Mouse (Mus musculus): ENCODE results near the gene Smurf1. TPM values are rescaled to one million over a fixed set of nuclear protein-coding genes. Genes with fewer than 3 reads are reported as not detected.

The Smurf1 gene
- polyA plus RNA-seq, 1 experiment from 2014 or later: 20.2 TPM

DNA sequence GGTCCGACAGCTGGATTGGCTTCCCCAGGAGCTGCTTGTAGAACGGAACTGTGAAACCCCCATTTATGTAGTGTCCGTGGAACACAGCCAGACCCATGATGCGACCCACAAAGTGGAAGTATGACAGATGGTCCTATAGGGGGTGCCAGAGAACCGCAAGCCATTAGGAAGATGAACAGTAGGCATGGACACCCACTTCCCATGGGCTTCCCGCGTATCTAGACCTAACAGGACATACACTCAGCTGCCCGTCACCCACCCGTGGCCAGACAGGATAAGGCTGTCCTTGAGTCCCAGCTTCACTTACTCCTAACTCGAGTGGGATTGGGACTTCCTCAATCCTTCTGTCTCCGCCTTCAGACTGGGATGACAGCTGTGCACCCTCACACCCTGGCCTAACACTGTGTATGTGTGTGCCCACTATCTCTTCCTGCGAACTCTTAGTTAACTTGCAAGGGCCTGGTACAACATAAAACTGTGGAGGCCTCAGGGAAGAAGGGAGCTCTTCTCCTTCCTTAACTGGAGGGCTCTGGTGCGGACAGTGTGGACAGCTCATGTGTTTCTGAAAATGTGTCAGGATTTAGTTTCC lies 80.9 kb downstream of the Smurf1 start:
- H3K4me2 ChIP-seq: no peak overlapping the region
- peaks cover 92% of the 10 kb centered on the region for H3K36me3 ChIP-seq
- H3K4me1 ChIP-seq: no peaks in the 10 kb centered on the region
- H3K9me3 ChIP-seq: no peaks in the 10 kb centered on the region
- H3K27ac ChIP-seq: no peak overlapping the region
- no peak overlapping the region for H3K4me3 ChIP-seq
- peak; percentile 28; the same call in 1 of the 2 replicates for ATAC-seq (ENCODE audit: borderline replicate concordance, extremely low read depth, low FRiP score, low TSS enrichment)
- H3K27me3 ChIP-seq: no peaks in the 10 kb centered on the region
- 67% methylated on average over 13 of the region's 13 CpGs for WGBS
- H3K9ac ChIP-seq: no peak overlapping the region

DNA sequence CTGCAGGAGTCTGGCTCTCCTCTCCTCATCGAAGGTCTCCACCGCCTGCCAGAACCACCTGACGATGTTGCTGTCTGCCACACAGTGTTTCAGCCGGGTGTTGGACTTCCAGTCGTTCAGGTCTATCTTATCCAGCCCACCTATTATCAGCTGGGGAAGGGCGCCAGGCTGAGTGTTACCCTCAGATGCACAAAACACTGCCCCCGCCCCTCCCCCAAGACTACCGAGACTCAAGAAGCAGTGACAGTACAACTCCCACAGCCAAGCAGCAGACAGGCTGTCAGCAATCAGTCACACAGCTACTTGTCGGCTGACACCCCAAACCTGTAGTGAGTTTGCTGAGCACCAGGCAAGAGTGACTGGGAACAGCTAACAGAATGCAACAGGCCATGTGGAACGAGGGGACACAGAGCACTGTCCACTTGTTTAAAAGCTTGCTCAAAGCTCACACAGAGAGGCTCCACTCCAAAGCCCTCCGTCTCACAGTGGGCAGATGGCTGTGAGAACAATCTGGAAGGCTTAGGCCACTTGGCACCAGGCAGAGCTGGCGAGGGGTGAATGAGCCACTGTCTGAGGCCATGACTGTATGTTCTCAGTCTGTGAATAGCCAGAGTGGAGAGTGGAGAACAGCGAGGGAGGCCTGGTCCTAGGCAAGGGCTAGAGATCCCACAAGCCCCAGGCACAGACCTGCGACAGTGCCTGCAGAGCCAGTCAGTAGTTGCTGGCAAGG lies 83.8 kb downstream of the Smurf1 start:
- Histone ChIP-seq H3K4me2 (no peak overlapping the region), H3K36me3 (peaks cover 75% of the 10 kb centered on the region), H3K4me3 (no peak overlapping the region), H3K9ac (no peak overlapping the region), H3K27me3 (no peaks in the 10 kb centered on the region), H3K9me3 (no peaks in the 10 kb centered on the region), H3K4me1 (no peaks in the 10 kb centered on the region), H3K27ac (no peak overlapping the region)
- ATAC-seq (ENCODE audit: borderline replicate concordance, extremely low read depth, low FRiP score, low TSS enrichment): no peak
- 73% methylated on average over 14 of the region's 14 CpGs for WGBS

DNA sequence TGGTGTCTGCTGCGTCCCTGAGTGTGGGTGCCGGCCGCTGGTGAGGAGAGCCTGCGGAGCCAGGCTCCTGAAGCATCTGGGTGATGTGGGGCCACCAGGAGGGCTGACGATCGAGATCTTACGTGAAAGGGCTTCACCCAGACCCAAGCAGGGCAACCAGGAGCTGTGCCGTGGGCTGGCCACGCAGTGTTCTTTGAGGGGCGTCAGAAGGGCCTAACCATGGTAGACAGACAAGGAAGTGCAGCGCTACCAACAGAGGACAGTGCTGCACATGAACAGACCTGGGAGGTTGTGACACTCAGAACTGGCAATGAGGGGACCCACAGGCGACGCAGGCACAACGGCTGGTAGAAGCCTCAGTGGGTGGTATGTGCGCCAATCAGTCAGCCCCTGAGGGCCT lies 88.6 kb downstream of the Smurf1 start:
- no peak overlapping the region for H3K4me2 ChIP-seq
- H3K4me3 ChIP-seq: no peak overlapping the region
- peaks cover 33% of the 10 kb centered on the region for H3K36me3 ChIP-seq
- no peaks in the 10 kb centered on the region for H3K9me3 ChIP-seq
- H3K4me1 ChIP-seq: no peaks in the 10 kb centered on the region
- H3K27me3 ChIP-seq: no peaks in the 10 kb centered on the region
- 89% methylated on average over 15 of the region's 15 CpGs for WGBS
- ATAC-seq (ENCODE audit: borderline replicate concordance, extremely low read depth, low FRiP score, low TSS enrichment): no peak
- no peak overlapping the region for H3K9ac ChIP-seq
- H3K27ac ChIP-seq: no peak overlapping the region

DNA sequence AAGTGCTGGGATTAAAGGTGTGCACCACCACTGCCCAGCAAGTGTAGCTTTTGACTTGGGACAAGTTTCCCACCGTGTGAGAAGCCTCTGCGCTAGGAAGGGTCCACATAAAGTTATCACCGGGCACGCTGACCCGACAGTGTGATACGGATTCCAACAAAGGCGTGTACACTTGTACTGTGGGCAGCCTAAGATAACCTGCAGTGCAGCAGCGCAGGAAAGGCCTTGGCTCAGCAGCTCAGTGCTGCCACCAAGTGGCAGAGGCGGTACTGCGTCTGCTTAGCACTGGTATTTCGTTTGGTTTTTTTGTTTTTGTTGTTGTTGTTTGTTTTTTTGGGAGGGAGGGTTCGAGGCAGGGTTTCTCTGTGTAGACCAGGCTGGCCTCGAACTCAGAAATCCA lies 89.8 kb downstream of the Smurf1 start:
- no peak overlapping the region for H3K4me2 ChIP-seq
- no peak overlapping the region for H3K4me3 ChIP-seq
- H3K27me3 ChIP-seq: no peaks in the 10 kb centered on the region
- H3K27ac ChIP-seq: no peak overlapping the region
- no peaks in the 10 kb centered on the region for H3K9me3 ChIP-seq
- ATAC-seq (ENCODE audit: borderline replicate concordance, extremely low read depth, low FRiP score, low TSS enrichment): no peak
- H3K36me3 ChIP-seq: peaks cover 23% of the 10 kb centered on the region
- no peaks in the 10 kb centered on the region for H3K4me1 ChIP-seq
- H3K9ac ChIP-seq: no peak overlapping the region
- WGBS: 7% methylated on average over 13 of the region's 13 CpGs

DNA sequence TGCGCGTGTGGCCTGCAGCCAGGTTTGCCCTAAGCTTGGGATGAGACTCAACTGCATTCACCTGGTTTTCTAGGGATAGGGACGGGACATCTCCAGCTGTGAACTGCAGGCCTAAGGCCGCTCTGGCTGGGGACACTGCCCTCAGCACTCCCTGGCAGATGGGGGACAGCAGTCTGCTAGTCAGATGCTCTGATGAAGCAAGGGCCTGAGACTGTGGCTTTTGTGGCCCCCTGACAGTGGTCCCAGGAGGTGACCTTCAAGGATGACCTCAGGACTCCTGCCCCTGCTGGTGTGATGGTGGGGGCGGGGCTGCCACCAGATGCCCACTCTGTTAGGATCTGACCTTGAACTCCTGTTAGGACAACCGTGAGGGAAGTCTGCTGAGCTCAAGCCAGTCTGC lies 90.4 kb downstream of the Smurf1 start:
- no peaks in the 10 kb centered on the region for H3K4me1 ChIP-seq
- ATAC-seq (ENCODE audit: borderline replicate concordance, extremely low read depth, low FRiP score, low TSS enrichment): 0 out of 2 replicates have a peak, but pooled peaks have one; percentile 14
- H3K9me3 ChIP-seq: no peaks in the 10 kb centered on the region

DNA sequence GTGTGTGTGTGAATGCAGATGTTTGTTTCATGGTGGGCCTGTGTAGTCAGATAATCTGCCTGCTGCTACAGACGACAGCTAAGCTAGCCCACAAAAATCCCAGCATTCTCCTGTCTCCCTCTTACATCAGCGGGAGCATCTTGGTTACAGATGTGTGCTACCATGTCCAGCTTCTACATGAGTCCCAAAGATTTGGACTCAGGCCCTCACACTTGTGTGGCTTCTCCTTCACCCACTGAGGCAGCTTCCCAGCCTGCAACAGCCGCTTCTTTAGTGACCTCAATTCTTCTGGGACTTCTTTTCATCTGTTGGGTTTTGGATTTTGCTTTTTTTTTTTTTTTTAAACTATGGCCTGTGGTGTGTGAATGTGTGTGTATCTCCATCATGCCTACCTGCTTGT lies 92.8 kb downstream of the Smurf1 start:
- Histone ChIP-seq H3K9me3 (no peaks in the 10 kb centered on the region), H3K4me1 (no peaks in the 10 kb centered on the region), H3K27ac (no peak overlapping the region), H3K4me2 (no peak overlapping the region), H3K27me3 (no peaks in the 10 kb centered on the region), H3K4me3 (no peak overlapping the region), H3K36me3 (peaks cover 2% of the 10 kb centered on the region; the same call in 1 of the 2 replicates), H3K9ac (no peak overlapping the region)
- 85% methylated on average over 3 of the region's 3 CpGs for WGBS
- ATAC-seq (ENCODE audit: borderline replicate concordance, extremely low read depth, low FRiP score, low TSS enrichment): no peak

More for the DNA sequence above, 90.4 kb downstream of the Smurf1 start:
- WGBS: 83% methylated on average over 6 of the region's 6 CpGs
- Histone ChIP-seq H3K36me3 (peaks cover 16% of the 10 kb centered on the region), H3K4me2 (no peak overlapping the region), H3K27ac (no peak overlapping the region), H3K27me3 (no peaks in the 10 kb centered on the region), H3K9ac (no peak overlapping the region), H3K4me3 (no peak overlapping the region)

DNA sequence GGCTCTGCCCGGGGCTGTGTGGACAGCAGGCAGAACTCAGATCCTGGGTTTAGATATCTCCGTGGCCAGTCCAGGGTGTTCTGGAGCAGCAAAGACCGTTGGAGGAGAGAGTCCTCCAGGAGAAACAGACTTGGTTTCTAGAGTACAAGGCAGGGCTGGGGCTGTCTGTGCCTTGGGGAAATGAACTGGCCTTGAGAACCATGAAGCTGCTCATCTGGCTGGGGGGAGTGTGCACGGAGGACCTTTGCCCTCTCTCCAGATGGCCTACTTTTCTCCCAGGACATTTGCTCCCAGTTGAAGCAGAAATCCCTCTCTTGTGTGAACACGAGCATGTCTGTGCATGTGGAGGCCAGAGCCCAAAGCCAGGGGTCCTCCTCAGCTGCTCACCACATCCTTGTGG lies 93.3 kb downstream of the Smurf1 start:
- H3K36me3 ChIP-seq: peaks cover 2% of the 10 kb centered on the region; the same call in 1 of the 2 replicates
- H3K4me3 ChIP-seq: no peak overlapping the region
- 83% methylated on average over 5 of the region's 5 CpGs for WGBS
- H3K9ac ChIP-seq: no peak overlapping the region
- H3K27ac ChIP-seq: no peak overlapping the region
- H3K4me2 ChIP-seq: no peak overlapping the region
- no peaks in the 10 kb centered on the region for H3K9me3 ChIP-seq
- no peaks in the 10 kb centered on the region for H3K27me3 ChIP-seq
- no peaks in the 10 kb centered on the region for H3K4me1 ChIP-seq
- ATAC-seq (ENCODE audit: borderline replicate concordance, extremely low read depth, low FRiP score, low TSS enrichment): no peak

DNA sequence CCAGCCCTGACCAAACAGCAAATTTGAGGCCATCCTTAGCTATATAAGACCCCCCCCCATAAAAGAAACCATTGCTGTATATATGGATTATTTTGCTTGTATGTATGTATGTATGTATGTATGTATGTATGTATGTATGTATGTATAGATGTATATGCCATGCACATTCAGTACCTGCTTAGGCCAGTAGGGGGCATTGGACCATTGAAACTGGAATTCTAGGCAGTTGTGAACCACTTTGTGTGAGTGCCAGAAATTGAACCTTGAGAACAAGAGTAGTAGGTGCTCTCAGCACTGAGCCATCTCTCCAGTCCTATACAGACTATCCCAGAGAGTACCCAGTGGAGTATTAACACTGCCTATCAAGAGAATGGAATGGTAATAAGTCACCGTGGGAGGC lies 93.9 kb downstream of the Smurf1 start:
- H3K4me1 ChIP-seq: no peaks in the 10 kb centered on the region
- WGBS: 91% methylated on average over 1 of the region's 1 CpGs
- no peak overlapping the region for H3K27ac ChIP-seq
- H3K36me3 ChIP-seq: 0 out of 2 replicates have a peak, but pooled peaks cover under 1% of the 10 kb centered on the region
- ATAC-seq (ENCODE audit: borderline replicate concordance, extremely low read depth, low FRiP score, low TSS enrichment): no peak
- no peak overlapping the region for H3K4me2 ChIP-seq
- H3K9ac ChIP-seq: no peak overlapping the region
- H3K9me3 ChIP-seq: no peaks in the 10 kb centered on the region
- H3K4me3 ChIP-seq: no peak overlapping the region
- no peaks in the 10 kb centered on the region for H3K27me3 ChIP-seq

DNA sequence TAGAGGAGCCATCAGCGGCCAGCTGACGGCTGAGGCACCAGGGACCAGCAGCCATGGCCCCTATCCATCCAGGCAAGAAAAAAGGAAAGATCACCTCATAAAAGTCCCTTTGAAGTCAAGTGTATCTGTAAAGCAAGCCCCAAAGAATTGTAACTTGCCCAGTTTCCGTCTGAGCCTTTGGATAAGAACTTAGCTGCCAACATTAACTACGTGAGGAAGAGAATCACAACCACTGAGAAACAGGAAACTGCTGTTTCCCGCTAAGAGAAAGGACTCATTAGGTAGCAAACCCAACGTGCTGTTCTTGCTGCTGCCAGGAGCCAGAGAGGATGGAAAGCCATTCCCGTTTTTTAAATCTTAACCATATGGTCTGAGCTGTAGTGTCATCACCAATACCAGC lies 94.9 kb downstream of the Smurf1 start:
- ATAC-seq (ENCODE audit: borderline replicate concordance, extremely low read depth, low FRiP score, low TSS enrichment): no peak
- Histone ChIP-seq H3K4me2 (no peak overlapping the region), H3K36me3 (no peaks in the 10 kb centered on the region), H3K27me3 (no peaks in the 10 kb centered on the region), H3K9me3 (no peaks in the 10 kb centered on the region), H3K9ac (no peak overlapping the region), H3K27ac (peak overlapping the region; percentile 60), H3K4me3 (no peak overlapping the region), H3K4me1 (no peaks in the 10 kb centered on the region)
- 51% methylated on average over 7 of the region's 7 CpGs for WGBS

DNA sequence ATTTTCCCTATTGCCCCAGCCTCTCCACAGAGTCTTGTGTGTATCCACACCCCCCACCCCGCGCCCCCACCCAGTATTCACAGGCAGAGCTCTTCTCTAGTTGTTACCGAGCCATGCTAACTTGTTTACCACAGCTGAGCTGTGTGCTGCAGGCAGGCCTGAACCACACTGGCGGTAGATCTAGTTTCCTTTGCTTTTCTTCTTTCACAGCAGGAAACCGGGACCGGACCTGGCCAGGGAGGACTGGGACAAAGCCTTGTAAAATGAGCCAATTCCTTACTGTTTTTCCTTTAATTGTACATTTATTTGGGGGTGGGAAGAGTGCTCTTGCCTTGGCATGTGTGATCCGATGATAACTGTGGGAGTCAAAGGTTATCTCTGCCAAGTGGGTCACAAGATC lies 96.2 kb downstream of the Smurf1 start:
- H3K4me1 ChIP-seq: no peaks in the 10 kb centered on the region
- no peaks in the 10 kb centered on the region for H3K36me3 ChIP-seq
- ATAC-seq (ENCODE audit: borderline replicate concordance, extremely low read depth, low FRiP score, low TSS enrichment): no peak
- H3K4me2 ChIP-seq: no peak overlapping the region
- 74% methylated on average over 7 of the region's 7 CpGs for WGBS
- H3K9ac ChIP-seq: no peak overlapping the region
- no peak overlapping the region for H3K4me3 ChIP-seq
- H3K27ac ChIP-seq: 0 out of 2 replicates have a peak overlapping the region, but pooled peaks have one; percentile 60
- no peaks in the 10 kb centered on the region for H3K9me3 ChIP-seq
- no peaks in the 10 kb centered on the region for H3K27me3 ChIP-seq

DNA sequence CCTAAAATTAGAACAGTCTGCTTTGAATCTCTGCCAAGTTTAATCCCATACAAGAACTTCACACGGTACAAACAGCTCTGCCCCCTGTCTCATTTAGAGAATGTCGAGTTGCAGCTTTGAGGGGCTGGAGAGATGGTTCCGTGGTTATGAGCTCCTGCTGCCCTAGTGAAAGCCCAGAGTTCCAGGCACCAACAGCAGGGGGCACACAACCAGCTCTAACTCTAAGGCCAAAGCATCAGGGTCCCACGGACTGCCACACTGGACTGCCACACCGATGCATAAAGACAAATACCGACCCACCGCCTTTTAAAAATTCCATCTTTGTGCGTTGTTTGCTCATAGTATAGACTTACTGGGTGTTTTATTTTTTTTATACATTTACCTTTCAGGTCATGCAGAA lies 98.7 kb downstream of the Smurf1 start:
- Histone ChIP-seq H3K9ac (no peak overlapping the region), H3K4me1 (no peaks in the 10 kb centered on the region), H3K4me2 (no peak overlapping the region), H3K36me3 (no peaks in the 10 kb centered on the region), H3K9me3 (no peaks in the 10 kb centered on the region), H3K4me3 (no peak overlapping the region), H3K27me3 (no peaks in the 10 kb centered on the region), H3K27ac (no peak overlapping the region)
- ATAC-seq (ENCODE audit: borderline replicate concordance, extremely low read depth, low FRiP score, low TSS enrichment): no peak
- WGBS: 67% methylated on average over 8 of the region's 8 CpGs

DNA sequence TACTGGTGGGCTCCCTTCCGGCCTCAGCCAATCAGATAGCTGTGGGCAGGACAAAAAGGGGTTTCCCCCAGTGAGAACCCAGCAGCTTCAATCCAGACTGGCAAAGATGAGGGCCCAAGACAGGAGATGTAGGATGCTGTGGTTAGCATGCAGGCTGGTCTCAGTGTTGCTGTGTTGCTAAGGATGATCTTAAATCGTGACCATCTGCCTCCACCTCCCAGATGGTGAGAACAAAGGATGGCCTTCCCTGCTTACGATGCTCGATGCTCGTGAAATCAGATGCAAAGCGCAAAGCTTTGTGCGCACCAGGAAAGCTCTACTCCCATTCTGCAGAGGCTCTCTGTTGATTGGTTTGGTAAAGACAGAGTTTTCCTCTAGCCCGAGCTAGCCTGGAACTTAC lies 104.7 kb downstream of the Smurf1 start:
- ATAC-seq (ENCODE audit: borderline replicate concordance, extremely low read depth, low FRiP score, low TSS enrichment): no peak
- no peak overlapping the region for H3K4me3 ChIP-seq
- peaks cover 46% of the 10 kb centered on the region for H3K36me3 ChIP-seq
- no peak overlapping the region for H3K4me2 ChIP-seq
- WGBS: 96% methylated on average over 8 of the region's 8 CpGs
- no peak overlapping the region for H3K27ac ChIP-seq
- no peak overlapping the region for H3K9ac ChIP-seq
- no peaks in the 10 kb centered on the region for H3K27me3 ChIP-seq
- H3K4me1 ChIP-seq: no peaks in the 10 kb centered on the region
- H3K9me3 ChIP-seq: peaks cover 4% of the 10 kb centered on the region; the same call in 1 of the 2 replicates

All from lung, embryonic 15.5 days (tissue).